Mouse (Mus musculus): ENCODE measurements around the gene Taco1.

Taco1 gene

GRCm38 (mm10) chr11:106061311-106061710 lies 4.5 kb upstream of the Taco1 start:
- DNase-seq (ENCODE audit: low read depth, low spot score), result no peak

GRCm38 (mm10) chr11:106063756-106064155 lies 2.1 kb upstream of the Taco1 start:
- DNase-seq (ENCODE audit: low read depth, low spot score), result no peak

GRCm38 (mm10) chr11:106065073-106065922 lies 563 bp upstream of the Taco1 start:
- DNase-seq (ENCODE audit: low read depth, low spot score), result no peak

GRCm38 (mm10) chr11:106066616-106067015 lies 755 bp downstream of the Taco1 start:
- peak; percentile 51 for DNase-seq (ENCODE audit: low read depth, low spot score)

GRCm38 (mm10) chr11:106073774-106074173 lies 7.9 kb downstream of the Taco1 start:
- no peak for DNase-seq (ENCODE audit: low read depth, low spot score)

- peak; percentile 48 for DNase-seq (ENCODE audit: low read depth, low spot score)
These were observed 10.5 kb downstream of the Taco1 start for GRCm38 (mm10) chr11:106076321-106076720.

GRCm38 (mm10) chr11:106083708-106084701 lies 18.1 kb downstream of the Taco1 start, which contains the start of gene Map3k3:
Gene Map3k3, plus strand, starts transcription at chr11:106084613.
- peak; percentile 83 for DNase-seq (ENCODE audit: low read depth, low spot score)

- DNase-seq (ENCODE audit: low read depth, low spot score), result no peak
These were observed 19.2 kb downstream of the Taco1 start for GRCm38 (mm10) chr11:106084911-106085561.

GRCm38 (mm10) chr11:106098223-106098622 lies 32.4 kb downstream of the Taco1 start:
- no peak for DNase-seq (ENCODE audit: low read depth, low spot score)

GRCm38 (mm10) chr11:106102866-106103265 lies 37.0 kb downstream of the Taco1 start:
- no peak for DNase-seq (ENCODE audit: low read depth, low spot score)

- no peak for DNase-seq (ENCODE audit: low read depth, low spot score)
These were observed 40.3 kb downstream of the Taco1 start for GRCm38 (mm10) chr11:106106047-106106587.

- no peak for DNase-seq (ENCODE audit: low read depth, low spot score)
These were observed 45.8 kb downstream of the Taco1 start for GRCm38 (mm10) chr11:106111688-106112087.

GRCm38 (mm10) chr11:106122221-106122620 lies 56.4 kb downstream of the Taco1 start:
- DNase-seq (ENCODE audit: low read depth, low spot score), result no peak

- DNase-seq (ENCODE audit: low read depth, low spot score), result no peak
These were observed 56.9 kb downstream of the Taco1 start for GRCm38 (mm10) chr11:106122736-106123135.

Measured in c-Kit-negative CD71-positive TER-119-positive erythroid progenitor cells, embryonic 14.5 days (primary cell).